Mouse (Mus musculus) embryo, embryonic 10 days (tissue): ENCODE measurements at regions not wholly inside any gene's neighbourhood (a gene's known extent, or its start where the extent isn't known, plus 50 kb on each side); places are given as distances from the start of the nearest gene placed in this dataset.

Source experiments
- DNase-seq: peaks from one replicate; pipeline ENCODE4 v3.0.0-alpha.2; 2015; ENCODE audit warnings: low spot score

- peak; percentile 44 for DNase-seq
Observed at GRCm38 (mm10) chr3:39062415-39062814, 175.7 kb downstream of the Fat4 start.

GRCm38 (mm10) chr3:39065457-39065856 is 178.7 kb downstream of the Fat4 start:
- no peak for DNase-seq

GRCm38 (mm10) chr3:39069011-39069410 is 182.3 kb downstream of the Fat4 start:
- no peak for DNase-seq

DNA sequence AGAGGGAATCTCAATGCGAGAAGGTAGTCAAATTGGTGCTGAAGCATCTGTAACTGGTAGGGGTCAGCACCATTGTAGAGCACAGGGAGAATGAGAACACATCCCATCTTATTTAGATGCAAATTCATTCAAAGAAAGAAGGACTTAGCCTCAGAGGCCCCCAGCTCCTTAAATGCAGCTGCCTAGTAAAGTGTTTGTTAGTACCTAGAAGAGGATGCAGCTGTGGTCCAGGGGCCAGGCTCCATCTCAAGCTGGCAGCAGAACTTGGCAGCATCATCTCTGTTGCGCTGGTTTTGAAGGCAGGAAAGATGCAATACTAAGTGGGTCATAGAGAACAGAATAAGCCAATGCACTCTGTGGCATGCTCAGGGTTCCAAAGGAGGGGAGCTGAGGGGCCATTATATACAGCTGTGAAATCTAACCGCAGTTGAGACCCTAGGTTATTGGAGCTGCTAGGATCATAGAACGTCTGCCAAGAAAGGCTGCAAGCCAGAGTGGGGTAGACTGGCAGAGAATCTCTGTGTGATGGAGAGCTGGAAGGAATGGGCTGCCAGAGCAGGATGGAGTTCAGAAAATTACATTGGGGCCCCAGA is 196.0 kb downstream of the Fat4 start:
- no peak for DNase-seq

DNA sequence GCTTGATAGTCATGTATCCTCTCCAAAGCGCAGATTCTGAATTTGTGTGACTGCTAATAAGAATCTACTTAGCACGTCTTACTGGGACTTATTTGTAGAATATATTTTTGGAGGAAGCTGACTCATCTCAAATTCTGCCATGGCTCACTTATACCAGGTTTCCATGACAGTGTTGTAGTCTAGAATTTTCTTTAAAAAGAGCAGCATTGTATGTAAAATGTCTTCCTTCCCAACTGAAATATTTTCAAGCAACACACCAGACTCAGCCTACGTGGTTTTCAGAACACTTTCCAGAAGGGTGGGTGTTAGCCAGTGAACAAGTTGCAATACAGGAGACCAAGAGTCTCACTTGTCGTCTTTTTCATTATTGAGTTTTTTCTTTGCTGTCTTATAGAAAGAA is 202.2 kb downstream of the Fat4 start:
- no peak for DNase-seq

GRCm38 (mm10) chr3:39102324-39102723 is 215.6 kb downstream of the Fat4 start:
- DNase-seq = no peak

GRCm38 (mm10) chr3:39109756-39110392 is 223.1 kb downstream of the Fat4 start:
- DNase-seq = no peak

- DNase-seq = no peak
Observed at GRCm38 (mm10) chr3:39114056-39114455, 227.3 kb downstream of the Fat4 start.

DNA sequence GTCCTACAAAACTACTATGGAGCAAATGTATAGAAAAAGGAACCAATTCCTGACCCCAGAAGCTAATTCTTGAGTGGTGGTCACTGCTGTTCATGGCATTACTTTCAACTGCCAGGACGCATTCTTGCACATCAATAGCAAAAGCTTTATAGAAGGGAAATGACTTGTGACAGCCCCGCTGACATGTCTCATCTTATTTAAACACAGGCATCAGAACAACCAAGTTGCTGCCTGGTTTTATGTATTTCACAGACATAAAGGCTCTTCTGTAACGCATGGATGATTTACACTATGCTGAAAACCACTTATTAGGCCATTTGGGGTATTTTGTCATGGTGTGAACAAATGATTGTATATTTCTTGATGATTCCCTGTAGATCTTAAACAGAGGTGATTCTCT is 228.1 kb downstream of the Fat4 start:
- DNase-seq = no peak

DNA sequence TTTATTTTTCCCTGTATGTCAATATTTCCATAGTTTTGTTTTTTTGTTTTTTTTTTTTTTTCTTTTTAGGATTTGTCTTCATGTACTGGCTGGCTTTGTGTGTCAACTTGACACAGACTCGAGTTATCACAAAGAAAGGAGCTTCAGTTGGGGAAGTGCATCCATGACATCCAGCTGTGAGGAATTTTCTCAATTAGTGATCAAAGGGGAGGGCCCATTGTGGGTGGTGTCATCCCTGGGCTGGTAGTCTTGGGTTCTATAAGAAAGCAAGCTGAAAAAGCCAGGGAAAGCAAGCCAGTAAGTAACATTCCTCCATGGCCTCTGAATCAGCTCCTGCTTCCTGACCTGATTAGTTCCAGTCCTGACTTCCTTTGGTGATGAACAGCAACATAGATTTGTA is 228.7 kb downstream of the Fat4 start:
- no peak for DNase-seq

DNA sequence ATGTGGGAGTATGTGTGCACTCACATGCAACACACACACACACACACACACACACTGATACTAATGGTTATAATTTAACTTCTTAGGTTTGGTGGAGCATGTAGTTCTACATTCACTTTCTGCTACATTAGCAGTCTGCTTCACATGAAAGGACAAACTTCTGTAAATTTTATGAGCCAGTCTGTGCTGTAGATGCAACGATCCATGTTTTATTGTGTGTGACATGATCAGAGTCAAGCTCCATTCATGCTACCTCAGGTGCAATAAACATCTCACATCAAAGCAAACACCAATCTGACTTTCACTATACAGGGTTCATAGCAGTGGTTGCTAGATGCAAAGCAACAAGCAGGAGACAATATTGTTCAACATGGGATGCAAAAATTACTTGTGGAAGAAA is 235.5 kb downstream of the Fat4 start:
- DNase-seq = no peak

DNA sequence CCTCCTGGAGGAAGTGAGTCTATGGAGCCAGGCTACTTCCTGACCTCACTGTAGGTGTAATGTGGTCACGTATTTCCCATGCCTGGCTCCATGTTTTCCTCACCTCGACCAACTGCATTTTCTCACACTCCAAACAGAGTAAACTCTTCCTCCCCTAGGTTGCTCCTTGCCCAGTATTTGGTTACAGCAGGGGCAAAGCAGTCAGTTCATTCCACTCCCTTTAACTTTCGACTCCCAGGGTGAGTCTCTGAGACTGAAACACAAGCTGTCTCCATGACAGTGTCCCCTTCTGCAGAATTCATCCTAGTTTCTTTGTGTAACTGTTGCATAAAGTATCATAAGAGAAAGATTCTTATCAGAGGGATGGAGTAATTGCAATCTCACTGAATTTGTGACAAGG is 243.8 kb downstream of the Fat4 start:
- no peak for DNase-seq

- no peak for DNase-seq
Observed at GRCm38 (mm10) chr3:39165006-39165667, 278.4 kb downstream of the Fat4 start.

GRCm38 (mm10) chr3:39182646-39183045 is 295.9 kb downstream of the Fat4 start:
- no peak for DNase-seq

- DNase-seq = no peak
Observed at GRCm38 (mm10) chr3:39195102-39195501, 308.4 kb downstream of the Fat4 start.

DNA sequence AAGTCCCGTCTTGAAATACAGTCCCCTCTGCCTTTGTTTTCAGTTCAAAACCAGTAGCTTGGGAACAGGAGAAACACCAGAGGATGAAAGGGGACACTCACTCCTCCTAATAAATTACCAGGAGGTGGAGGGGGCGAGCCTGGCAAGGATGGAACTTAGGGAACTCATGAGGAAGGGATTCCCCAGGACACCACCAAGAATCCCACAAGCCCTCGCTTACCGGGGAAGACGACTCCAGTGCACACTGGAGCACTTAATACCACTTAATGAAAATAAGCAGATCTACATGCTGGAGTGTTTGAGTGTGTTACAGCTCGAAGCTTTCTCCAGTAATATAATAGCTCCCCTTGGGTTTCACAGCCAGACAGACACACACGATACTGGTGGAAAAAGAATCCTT is 315.9 kb downstream of the Fat4 start:
- DNase-seq = peak; percentile 6

GRCm38 (mm10) chr3:39208651-39209050 is 321.9 kb downstream of the Fat4 start:
- no peak for DNase-seq

DNA sequence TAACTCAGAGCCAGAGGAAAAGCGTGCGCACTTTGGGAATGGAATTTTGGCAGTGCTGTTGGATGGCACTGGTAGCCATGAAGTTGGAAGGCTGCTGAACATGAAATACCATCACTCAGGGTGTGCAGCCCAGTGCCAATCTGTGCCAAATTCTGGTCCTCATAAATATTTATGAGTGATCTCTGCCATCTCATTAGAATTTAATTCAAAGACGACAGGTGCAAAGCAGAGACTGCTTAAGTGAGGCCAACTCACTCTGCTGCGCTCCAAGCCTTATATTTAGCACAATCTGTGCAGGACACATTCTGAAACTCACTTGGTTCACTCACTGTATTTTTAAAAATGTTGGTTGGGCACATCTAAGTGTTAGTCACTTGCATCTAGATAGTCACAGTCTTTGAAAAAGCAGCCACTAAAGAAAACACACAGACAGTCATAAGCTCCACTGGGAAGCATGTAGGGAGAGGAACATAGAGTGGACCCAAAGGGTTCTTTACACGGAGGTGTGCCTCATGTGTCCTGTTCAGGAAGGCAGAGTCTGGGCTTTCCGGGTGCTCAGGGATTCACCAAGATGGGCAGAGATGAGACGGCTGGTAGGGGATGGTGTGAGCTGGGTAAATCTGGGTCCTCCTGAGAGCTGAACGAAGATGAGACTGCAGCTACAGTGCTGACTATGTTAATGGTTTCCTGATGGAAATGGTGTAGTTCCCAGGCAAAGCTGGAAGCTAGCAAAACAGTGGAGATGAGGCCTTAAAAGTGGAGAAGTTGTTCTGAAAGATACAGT is 322.8 kb downstream of the Fat4 start:
- DNase-seq = no peak

GRCm38 (mm10) chr3:39211670-39212069 is 324.9 kb downstream of the Fat4 start:
- no peak for DNase-seq

GRCm38 (mm10) chr3:39220011-39220706 is 333.4 kb downstream of the Fat4 start:
- DNase-seq = peak; percentile 85

GRCm38 (mm10) chr3:39220707-39221034 is 333.9 kb downstream of the Fat4 start:
- peak; percentile 60 for DNase-seq

DNA sequence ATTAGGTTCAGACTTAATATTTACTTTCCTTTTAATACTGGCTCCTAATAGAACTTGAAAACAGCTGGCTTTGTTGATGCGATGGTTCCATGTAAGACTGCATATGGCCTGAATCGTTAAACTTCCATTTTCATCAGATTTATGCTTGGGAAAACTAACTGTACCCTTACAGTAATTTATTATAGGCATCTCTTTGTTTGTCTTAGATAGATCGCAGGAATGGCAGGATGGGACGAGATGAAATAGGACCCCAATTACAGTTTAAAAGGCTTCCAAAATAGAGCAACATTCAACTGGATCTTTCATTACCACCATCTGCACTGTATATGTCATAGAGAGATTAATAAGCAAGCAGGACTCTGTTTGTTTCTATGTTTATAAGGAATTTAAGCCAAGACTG is 335.3 kb downstream of the Fat4 start:
- DNase-seq = no peak
